Mouse (Mus musculus): ENCODE measurements at regions not wholly inside any gene's neighbourhood (a gene's known extent, or its start where the extent isn't known, plus 50 kb on each side); places are given as distances from the start of the nearest gene placed in this dataset.
"Not testable (repeated sequence)": the region's sequence is repeated elsewhere in the genome, so short reads cannot be mapped to it uniquely, and the experiment has no call there.

DNA sequence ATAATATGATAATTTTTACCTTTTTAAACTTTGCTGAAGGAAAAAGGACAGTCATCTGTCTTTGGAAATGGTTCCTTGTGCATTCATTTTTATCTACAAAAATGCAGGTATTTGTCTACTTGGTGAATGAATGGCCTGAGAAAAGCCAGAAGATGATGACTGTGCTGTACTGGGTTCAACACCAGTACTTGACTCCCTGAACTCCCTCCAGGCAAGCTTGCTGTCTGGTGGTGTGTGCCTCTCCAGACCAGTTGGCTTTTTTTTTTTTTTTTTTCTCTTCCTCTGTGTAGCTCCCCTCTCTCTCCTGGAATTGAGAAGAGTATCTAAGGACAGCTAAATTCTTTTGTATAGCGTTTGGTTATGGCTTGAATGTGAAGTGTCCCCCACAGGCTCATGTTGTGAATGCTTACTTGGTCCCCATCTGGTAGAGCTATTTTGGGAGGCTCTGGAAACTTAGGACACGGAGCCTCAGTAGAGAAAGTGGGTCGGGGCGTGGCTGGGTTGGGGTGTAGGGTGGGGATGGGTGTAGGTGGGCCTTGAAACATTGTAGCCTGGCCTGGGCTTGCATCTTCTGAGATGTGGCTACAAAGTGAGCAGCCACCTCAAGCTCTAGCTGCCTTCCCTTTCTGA, 432.3 kb upstream of the Auts2 start:
- intact Hi-C loops (cut with DNase I): no loop called here

DNA sequence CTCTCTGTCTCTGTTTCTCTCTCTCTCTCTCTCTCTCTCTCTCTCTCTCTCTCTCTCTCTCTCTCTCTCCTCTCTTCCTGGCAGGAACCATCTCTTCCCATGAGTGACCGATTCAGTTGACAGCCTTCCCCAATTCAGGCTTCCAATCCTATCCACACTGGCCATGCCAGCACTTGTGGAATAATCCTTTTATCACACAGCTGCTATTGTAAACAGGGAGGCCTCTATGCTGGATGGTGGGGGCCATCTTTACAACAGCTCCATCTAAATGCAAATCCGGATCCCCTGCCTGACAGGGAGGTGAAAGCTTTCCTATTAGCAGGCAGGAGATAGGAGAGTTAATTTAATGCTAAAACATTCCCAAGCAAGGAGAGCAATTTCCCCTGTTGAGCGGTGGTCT, 431.7 kb upstream of the Auts2 start:
- intact Hi-C loops (cut with DNase I): no loop called here

DNA sequence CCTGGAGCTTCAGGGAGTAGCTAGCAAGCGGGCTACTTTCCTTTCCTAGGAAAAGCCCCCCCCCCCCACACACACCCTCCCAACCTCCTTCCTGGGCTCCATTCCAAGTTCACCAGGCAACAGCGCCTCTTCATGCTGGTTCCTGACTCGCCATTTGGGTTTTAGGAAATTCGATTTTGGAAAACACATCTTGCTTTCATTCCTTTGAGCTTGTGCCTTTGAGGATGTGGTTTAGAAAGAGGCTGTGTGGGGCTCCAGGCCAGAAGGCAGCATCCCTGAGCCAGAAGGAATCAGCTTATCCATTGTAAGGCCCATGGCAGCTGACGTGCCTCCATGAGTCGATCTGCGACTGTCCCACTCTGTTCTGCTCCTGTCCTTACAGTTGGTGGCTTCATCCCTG, 427.9 kb upstream of the Auts2 start:
- intact Hi-C loops (cut with DNase I): no loop called here

DNA sequence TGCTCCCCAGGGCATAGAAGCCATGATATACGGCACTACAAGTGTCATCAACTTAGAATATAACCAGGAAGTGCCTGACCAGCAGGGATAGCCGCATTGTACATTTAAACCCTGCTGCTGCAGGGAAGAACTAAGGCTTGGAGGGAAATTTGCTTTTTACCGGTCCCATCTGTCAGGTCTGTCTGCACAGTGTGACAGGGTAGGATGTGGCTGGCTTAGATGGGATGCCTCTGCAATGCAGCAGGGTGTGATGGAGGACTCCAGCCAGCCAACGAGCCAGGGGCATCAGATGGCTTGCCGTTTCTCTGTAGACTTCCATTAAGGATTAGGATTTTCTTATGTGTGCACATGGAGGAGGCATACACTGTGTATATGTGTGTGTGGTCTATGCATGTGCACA, 426.2 kb upstream of the Auts2 start:
- intact Hi-C loops (cut with DNase I): no loop called here

GRCm38 (mm10) chr5:132959901-132960300, 416.8 kb upstream of the Auts2 start:
- intact Hi-C loops (cut with DNase I): no loop called here

- intact Hi-C loops (cut with DNase I): no loop called here
These were observed 413.0 kb upstream of the Auts2 start for GRCm38 (mm10) chr5:132956184-132956583.

DNA sequence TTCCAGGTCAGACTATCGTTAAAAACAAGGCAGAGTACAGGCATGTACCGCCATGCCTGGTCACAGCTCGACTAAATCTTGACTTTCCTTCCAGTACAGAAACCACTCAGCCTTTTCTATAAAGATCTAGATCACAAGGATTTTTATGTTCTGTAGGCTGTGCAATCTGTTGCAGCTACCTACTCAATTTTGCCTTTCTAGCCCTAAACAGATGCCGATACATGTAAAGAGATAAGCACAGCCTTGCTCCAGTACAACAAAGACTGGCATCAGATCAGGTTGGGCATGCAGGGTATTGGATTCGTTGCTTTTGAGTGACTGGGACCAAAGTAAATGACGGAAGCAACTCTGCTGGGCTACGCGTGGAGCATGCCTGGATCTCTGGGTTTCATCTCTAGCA, 411.9 kb upstream of the Auts2 start:
- intact Hi-C loops (cut with DNase I): no loop called here

GRCm38 (mm10) chr5:132933439-132933980, 390.4 kb upstream of the Auts2 start:
- intact Hi-C loops (cut with DNase I): no loop called here

DNA sequence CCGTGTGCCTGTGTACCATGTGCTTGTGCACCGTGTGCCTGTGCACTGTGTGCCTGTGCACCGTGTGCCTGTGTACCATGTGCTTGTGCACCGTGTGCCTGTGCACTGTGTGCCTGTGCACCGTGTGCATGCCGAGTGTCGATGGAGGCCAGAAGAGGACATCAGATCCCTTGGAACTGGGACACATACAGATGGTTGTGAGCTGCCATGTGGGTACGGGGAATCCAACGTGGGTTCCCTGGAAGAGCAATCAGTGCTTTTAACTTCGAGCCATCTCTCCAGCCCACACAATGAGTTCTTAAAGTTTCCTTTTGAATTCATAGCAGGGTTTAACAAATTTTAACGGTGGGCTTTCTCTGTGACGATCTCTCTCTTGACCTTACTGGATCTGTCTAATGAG, 386.8 kb upstream of the Auts2 start:
- intact Hi-C loops (cut with DNase I): not testable (repeated sequence)

GRCm38 (mm10) chr5:132923365-132923764, 380.2 kb upstream of the Auts2 start:
- intact Hi-C loops (cut with DNase I): no loop called here

DNA sequence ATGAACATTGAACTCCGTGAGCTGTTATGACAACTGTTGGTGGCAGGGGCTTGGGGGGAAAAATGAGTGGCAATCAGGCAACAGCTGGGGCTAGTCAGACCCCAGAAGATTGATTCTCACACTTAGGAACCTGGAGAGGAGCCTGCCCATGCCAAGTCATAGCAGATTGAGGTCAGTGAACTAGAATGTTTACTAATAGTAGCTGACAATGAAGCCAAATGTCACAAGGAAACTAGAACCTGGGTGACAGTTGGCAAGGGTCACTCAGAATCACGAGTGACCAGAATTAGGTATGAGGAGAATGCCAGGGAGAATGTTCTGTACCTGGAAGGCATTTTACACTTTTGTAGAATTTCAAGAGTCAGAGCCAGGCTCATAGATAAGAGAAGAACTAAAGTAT, 365.9 kb upstream of the Auts2 start:
- intact Hi-C loops (cut with DNase I): no loop called here

GRCm38 (mm10) chr5:132908220-132908619, 365.1 kb upstream of the Auts2 start:
- intact Hi-C loops (cut with DNase I): no loop called here

GRCm38 (mm10) chr5:132892591-132892990, 349.4 kb upstream of the Auts2 start:
- intact Hi-C loops (cut with DNase I): no loop called here

GRCm38 (mm10) chr5:132884130-132884529, 341.0 kb upstream of the Auts2 start:
- intact Hi-C loops (cut with DNase I): no loop called here

DNA sequence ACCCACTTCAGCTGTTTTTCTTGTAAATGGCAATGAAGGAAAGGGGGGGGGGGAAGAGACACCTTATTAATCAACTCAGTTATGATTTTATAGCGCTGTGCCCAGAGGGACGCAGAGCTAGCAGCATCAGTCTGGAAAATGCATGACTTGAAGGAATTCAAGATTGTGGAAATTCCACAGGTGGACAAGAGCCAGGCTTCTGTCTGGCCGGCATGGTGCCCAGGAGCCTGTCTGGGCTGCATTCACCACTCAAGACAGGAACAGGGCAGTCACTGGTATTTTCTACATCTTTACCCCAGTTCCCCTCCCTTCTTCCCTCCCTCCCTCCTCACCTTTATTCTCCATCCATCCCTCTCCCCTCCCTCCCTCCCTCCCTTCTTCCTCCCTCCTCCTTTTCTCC, 339.1 kb upstream of the Auts2 start:
- intact Hi-C loops (cut with DNase I): no loop called here

DNA sequence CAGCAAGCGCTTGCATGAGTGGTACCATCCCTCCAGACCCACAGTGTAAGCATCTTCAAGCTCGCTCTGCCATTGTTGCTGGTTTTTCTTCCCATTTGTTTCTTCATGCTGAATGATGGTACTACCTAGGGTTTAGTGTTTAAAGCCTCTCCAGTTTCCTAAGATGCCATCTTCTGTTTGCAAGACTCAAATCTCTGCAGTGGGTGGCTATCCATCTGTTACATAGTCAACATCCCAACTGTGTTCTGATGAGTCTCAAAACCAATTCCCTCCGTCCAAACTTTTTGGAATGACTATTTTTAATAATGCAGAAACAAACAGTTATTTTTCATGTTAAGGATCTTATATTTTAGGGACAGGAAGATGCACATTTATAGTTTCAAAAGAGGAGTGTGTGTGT, 338.0 kb upstream of the Auts2 start:
- intact Hi-C loops (cut with DNase I): no loop called here

- intact Hi-C loops (cut with DNase I): no loop called here
These were observed 333.2 kb upstream of the Auts2 start for GRCm38 (mm10) chr5:132876336-132876840.

- intact Hi-C loops (cut with DNase I): no loop called here
These were observed 315.8 kb upstream of the Auts2 start for GRCm38 (mm10) chr5:132858846-132859510.

DNA sequence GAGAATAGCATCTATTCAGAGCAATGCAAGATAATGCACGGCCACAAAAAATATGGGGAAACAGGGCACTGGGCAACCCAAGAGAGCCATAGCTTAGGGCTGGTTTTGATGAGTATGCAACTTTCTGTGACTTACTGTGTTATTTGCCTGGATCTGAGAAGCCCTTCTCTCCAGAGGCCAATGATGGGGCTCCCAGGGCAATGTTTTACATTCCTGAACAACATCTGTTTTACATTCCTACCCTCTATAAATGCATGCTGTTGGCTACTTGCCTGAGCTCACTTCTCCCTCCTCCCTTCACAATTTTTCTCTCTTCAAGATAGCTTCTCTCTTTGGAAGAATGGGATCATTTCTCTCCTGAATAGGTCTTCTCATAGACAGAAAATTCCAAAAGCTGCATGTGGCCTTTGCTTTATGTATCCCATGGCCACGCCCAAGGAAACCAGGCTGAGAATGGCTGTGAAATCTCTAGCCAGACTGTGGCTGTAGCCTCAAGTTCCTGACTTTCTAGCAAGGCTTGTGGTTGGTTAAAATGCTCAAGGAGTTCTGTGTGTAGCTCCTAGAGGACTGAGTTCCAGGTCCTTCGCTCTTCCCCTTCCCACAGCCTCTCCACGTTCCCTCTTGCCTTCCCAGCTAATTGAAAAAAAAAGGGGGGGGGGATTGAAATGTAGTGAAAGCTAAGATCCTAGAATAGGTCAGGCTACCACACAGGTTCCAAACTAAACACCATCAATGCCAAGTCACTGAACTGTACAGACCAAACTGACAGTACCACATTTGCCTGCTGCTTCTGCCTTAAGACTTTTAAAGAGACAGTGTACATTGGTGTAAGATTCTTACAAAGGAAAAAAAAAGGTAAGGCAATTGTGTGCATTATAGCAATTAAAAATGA, 312.7 kb upstream of the Auts2 start:
- intact Hi-C loops (cut with DNase I): no loop called here

- intact Hi-C loops (cut with DNase I): no loop called here
These were observed 307.6 kb upstream of the Auts2 start for GRCm38 (mm10) chr5:132850770-132851169.

GRCm38 (mm10) chr5:132848086-132848485, 304.9 kb upstream of the Auts2 start:
- intact Hi-C loops (cut with DNase I): no loop called here

GRCm38 (mm10) chr5:132843284-132843683, 300.1 kb upstream of the Auts2 start:
- intact Hi-C loops (cut with DNase I): no loop called here
